Mouse (Mus musculus): Measurements from ENCODE around the gene Smco2. TPM values are rescaled to one million over a fixed set of nuclear protein-coding genes. Genes with fewer than 3 reads are reported as not detected.
A peak's percentile ranks its signal among the peaks of the same experiment; 100 is the strongest.

The Smco2 gene
- polyA plus RNA-seq, 1 experiment, result not detected

DNA sequence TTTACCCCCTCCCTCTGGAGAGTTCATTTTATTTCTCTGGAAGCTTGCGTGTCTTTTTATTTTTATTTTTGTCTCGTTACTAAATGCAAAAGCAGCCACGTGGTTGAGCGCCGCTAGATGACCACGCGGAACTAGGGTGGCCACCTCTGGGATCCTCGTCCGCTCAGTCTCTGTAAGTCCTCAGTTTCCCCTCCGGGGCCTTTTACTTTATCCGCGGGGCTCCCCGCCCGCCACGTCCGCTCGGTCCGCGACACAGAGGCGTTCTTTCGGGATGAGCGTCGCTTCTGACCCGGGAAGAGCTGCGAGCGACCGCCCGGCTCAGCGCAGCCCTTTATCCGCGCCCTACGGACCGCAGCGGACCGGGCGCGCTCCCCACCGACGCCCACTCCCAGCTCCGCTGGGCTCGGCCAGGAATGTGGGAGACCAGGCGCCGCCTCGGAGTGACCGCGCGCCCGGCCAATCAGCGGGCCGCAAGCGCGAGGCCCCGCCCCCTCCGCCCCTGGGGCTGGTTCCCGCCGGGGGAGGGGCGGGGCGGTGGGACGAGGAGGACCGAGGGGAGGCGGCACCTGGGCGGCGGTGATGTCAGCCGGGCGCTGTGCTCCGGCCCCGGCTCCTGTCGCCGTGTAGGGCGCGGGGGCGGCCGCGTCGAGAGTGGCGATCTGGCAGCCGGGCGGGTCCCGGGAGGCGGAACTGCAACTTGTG is 38.2 kb downstream of the Smco2 start, which contains the start of gene Ppfibp1:
TSS of gene Ppfibp1 (plus strand) at position 530 of the 702 bp plus-strand sequence.
- H3K9me3 ChIP-seq (ENCODE audit: control insufficient read depth, low read length), result no peaks in the 10 kb centered on the region
- peak within 1 kb of the TSS; percentile 84 for H3K4me3 ChIP-seq (replicated peaks)
- H3K4me1 ChIP-seq (ENCODE audit: control insufficient read depth), result peaks cover 12% of the 10 kb centered on the region
- peaks cover 9% of the 10 kb centered on the region for H3K27me3 ChIP-seq (ENCODE audit: control insufficient read depth)
- H3K36me3 ChIP-seq (ENCODE audit: control insufficient read depth), result no peaks in the 10 kb centered on the region
- TF ChIP-seq GATA1 (IDR thresholded peaks at IDR 0.05; ENCODE audit: low read length) (no peak), TAL1 (IDR thresholded peaks at IDR 0.05; ENCODE audit: low read length) (no peak)

DNA sequence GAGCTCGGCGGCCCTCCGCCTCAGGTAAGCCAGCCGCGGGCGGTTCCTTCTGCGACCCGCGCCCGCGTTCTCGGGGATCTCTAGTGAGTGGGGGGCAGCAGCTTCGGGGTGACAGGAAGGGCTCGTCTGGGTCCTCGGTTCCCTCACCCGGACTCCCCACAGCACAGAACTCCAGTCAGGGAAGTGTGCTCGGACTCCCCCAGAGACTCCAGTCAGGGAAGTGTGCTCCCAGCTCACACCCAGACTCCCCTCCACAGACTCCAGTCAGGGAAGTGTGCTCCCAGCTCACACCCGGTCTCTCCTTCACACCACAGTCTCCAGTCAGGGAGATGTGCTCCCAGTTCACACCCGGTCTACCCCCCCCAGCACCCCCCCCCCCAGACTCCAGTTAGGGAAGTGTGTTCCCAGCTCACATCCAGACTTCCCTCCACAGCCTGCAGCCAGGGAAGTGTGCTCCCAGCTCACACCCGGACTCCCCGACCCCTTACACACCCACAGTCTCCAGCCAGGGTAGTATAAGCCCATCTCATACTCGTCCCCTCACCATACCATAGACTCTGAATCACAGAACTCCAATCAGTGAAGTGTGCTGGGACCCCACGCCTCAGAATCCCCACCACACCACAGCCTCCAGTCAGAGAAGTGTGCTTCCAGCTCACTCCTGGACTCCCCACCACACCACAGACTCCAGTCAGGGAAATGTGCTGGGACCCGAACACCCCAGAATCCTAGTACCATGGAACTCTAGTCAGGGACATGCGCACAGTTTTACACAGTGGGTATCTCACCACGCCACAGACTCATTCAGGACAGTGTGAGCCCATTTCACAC is 39.0 kb downstream of the Smco2 start:
- peaks cover 12% of the 10 kb centered on the region for H3K4me1 ChIP-seq (ENCODE audit: control insufficient read depth)
- no peaks in the 10 kb centered on the region for H3K36me3 ChIP-seq (ENCODE audit: control insufficient read depth)
- TF ChIP-seq GATA1 (IDR thresholded peaks at IDR 0.05; ENCODE audit: low read length), result no peak
- no peak for TF ChIP-seq TAL1 (IDR thresholded peaks at IDR 0.05; ENCODE audit: low read length)
- peak overlapping the region; percentile 84 for H3K4me3 ChIP-seq (replicated peaks)
- no peaks in the 10 kb centered on the region for H3K9me3 ChIP-seq (ENCODE audit: control insufficient read depth, low read length)
- H3K27me3 ChIP-seq (ENCODE audit: control insufficient read depth), result peaks cover 9% of the 10 kb centered on the region

DNA sequence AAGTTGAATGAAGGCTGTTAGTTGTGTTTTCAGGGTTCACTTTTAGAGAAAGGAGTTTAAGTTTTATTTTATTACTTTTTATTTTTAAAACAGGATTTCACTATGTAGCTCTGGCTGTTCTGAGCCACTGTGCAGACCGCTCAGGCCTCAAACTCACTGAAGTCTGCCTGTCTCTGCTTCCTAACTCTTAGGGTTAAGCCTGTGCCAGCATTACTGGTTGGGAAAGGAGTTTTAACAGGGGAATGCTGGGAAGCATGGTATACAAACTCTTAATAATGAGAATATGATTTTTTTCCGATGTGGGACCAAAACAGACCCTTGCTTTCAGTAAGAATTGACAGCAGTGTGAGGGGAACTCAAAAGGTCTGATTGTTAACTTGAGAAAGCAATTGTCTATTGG is 40.3 kb downstream of the Smco2 start:
- H3K4me1 ChIP-seq (ENCODE audit: control insufficient read depth), result peaks cover 12% of the 10 kb centered on the region
- H3K9me3 ChIP-seq (ENCODE audit: control insufficient read depth, low read length), result no peaks in the 10 kb centered on the region
- TF ChIP-seq TAL1 (IDR thresholded peaks at IDR 0.05; ENCODE audit: low read length), result no peak
- TF ChIP-seq GATA1 (IDR thresholded peaks at IDR 0.05; ENCODE audit: low read length), result no peak
- H3K36me3 ChIP-seq (ENCODE audit: control insufficient read depth), result no peaks in the 10 kb centered on the region
- H3K27me3 ChIP-seq (ENCODE audit: control insufficient read depth), result peaks cover 9% of the 10 kb centered on the region
- H3K4me3 ChIP-seq (replicated peaks), result no peak overlapping the region

DNA sequence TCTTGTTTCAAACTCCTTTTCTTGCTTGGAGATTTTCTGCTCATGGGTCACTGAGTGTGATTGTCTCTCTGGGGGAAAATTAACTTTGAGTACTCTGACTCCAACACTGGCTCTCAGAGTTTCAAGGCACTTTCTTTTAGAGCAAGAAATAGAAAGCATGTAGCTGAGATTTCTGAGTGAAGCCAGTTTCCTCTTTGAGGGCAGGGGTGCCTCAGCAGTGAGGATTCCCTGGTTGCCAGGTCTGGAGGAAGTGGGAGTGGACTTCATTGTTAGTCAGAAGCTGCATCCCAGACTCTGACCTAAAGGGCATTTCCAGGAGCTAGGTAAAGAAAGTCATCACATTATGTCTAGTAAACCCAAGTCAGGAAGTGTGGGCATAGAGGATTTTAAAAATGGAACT is 40.7 kb downstream of the Smco2 start:
- no peaks in the 10 kb centered on the region for H3K36me3 ChIP-seq (ENCODE audit: control insufficient read depth)
- peaks cover 12% of the 10 kb centered on the region for H3K4me1 ChIP-seq (ENCODE audit: control insufficient read depth)
- peaks cover 9% of the 10 kb centered on the region for H3K27me3 ChIP-seq (ENCODE audit: control insufficient read depth)
- no peaks in the 10 kb centered on the region for H3K9me3 ChIP-seq (ENCODE audit: control insufficient read depth, low read length)
- H3K4me3 ChIP-seq (replicated peaks), result no peak overlapping the region
- TF ChIP-seq GATA1 (IDR thresholded peaks at IDR 0.05; ENCODE audit: low read length), result no peak
- TF ChIP-seq TAL1 (IDR thresholded peaks at IDR 0.05; ENCODE audit: low read length), result no peak

DNA sequence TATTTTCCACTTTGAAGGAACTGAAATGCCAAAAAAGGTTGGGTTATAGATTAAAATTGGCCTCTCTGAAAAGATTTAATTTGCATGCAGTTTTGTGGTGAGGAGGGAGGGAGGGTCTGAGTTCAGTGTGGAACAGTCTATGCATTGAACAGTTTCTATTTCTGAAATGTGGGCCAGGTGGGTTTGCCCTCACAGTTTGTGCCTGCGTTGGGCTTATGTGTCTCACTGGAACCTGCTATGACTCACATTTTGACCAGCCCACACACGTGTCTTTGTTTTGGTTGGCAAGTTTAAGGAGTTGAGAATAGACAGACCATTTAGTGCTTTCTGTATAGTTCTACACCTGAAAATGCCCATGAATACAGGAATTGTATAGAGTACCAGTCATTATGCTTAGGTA is 44.0 kb downstream of the Smco2 start:
- H3K4me3 ChIP-seq (replicated peaks), result no peak overlapping the region
- no peaks in the 10 kb centered on the region for H3K36me3 ChIP-seq (ENCODE audit: control insufficient read depth)
- peaks cover 3% of the 10 kb centered on the region for H3K4me1 ChIP-seq (ENCODE audit: control insufficient read depth)
- H3K27me3 ChIP-seq (ENCODE audit: control insufficient read depth), result peaks cover 6% of the 10 kb centered on the region
- TF ChIP-seq TAL1 (IDR thresholded peaks at IDR 0.05; ENCODE audit: low read length) (no peak), GATA1 (IDR thresholded peaks at IDR 0.05; ENCODE audit: low read length) (no peak)
- no peaks in the 10 kb centered on the region for H3K9me3 ChIP-seq (ENCODE audit: control insufficient read depth, low read length)

DNA sequence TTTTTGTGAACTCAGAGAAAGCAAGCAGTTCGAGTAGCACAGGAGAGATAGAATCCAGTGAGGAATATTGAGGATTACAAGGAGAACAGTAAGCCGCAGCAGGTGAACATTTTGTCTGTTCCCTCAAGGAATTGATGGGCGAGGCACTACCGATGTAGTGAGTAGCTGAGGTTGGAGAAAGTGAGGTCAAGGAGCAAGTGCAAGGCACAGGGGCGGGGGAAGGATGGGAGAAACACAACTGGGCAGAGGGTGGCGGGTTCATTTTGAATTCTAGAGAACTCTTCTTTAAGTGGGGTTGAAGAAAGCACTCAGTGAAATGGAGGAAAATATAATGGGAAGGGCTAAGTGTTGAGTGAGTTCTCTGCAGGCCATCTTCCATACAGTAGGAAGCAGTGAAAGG is 48.8 kb downstream of the Smco2 start:
- H3K36me3 ChIP-seq (ENCODE audit: control insufficient read depth), result no peaks in the 10 kb centered on the region
- TF ChIP-seq GATA1 (IDR thresholded peaks at IDR 0.05; ENCODE audit: low read length) (no peak), TAL1 (IDR thresholded peaks at IDR 0.05; ENCODE audit: low read length) (no peak)
- no peaks in the 10 kb centered on the region; the same call in 1 of the 2 replicates for H3K9me3 ChIP-seq (ENCODE audit: control insufficient read depth, low read length)
- H3K4me3 ChIP-seq (replicated peaks), result no peak overlapping the region
- H3K4me1 ChIP-seq (ENCODE audit: control insufficient read depth), result no peaks in the 10 kb centered on the region
- H3K27me3 ChIP-seq (ENCODE audit: control insufficient read depth), result no peaks in the 10 kb centered on the region

DNA sequence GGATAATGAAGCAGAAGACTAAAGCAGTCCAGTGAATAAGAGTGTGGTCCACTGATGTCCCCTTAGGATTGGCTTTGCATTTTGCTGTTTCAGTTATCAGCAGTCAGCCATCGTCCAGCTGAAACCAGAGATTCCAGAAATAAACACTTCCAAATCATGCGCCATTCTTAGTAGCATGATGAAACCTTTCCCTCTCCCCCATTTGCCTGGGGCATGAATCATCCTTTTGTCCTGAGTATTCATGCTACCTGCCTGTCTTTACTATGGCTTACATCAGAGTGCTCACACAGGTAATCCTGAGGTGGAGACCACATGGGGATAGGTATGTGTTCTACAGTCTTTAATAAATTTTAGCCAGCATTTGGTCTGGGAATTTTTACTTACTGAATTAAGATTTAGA is 49.7 kb downstream of the Smco2 start:
- Histone ChIP-seq H3K4me1 (ENCODE audit: control insufficient read depth) (no peaks in the 10 kb centered on the region), H3K27me3 (ENCODE audit: control insufficient read depth) (no peaks in the 10 kb centered on the region), H3K4me3 (replicated peaks) (no peak overlapping the region), H3K9me3 (ENCODE audit: control insufficient read depth, low read length) (no peaks in the 10 kb centered on the region; the same call in 1 of the 2 replicates), H3K36me3 (ENCODE audit: control insufficient read depth) (no peaks in the 10 kb centered on the region)
- no peak for TF ChIP-seq GATA1 (IDR thresholded peaks at IDR 0.05; ENCODE audit: low read length)
- TF ChIP-seq TAL1 (IDR thresholded peaks at IDR 0.05; ENCODE audit: low read length), result no peak

DNA sequence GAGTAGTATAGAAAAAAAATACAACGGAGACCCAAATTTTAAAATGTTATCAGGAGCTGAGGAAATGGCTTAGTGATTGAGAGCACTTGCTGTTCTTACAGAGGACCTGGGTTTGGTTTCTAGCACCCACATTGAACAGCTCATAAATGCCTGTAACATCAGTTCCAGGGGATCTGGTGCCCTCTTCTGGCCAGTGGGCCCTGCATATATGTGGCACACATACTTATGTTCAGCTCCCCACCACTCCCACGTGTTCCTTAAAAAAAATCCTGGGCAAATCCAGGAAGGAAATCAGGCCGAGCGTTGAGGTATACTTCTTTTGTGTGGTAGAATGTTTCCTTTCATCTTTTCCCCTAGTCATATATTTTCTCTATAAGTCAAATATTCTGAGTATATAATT is 52.0 kb downstream of the Smco2 start:
- Histone ChIP-seq H3K27me3 (ENCODE audit: control insufficient read depth) (no peaks in the 10 kb centered on the region), H3K4me3 (replicated peaks) (no peak overlapping the region), H3K4me1 (ENCODE audit: control insufficient read depth) (no peaks in the 10 kb centered on the region), H3K9me3 (ENCODE audit: control insufficient read depth, low read length) (no peaks in the 10 kb centered on the region; the same call in 1 of the 2 replicates), H3K36me3 (ENCODE audit: control insufficient read depth) (no peaks in the 10 kb centered on the region)
- TF ChIP-seq TAL1 (IDR thresholded peaks at IDR 0.05; ENCODE audit: low read length) (no peak), GATA1 (IDR thresholded peaks at IDR 0.05; ENCODE audit: low read length) (no peak)

DNA sequence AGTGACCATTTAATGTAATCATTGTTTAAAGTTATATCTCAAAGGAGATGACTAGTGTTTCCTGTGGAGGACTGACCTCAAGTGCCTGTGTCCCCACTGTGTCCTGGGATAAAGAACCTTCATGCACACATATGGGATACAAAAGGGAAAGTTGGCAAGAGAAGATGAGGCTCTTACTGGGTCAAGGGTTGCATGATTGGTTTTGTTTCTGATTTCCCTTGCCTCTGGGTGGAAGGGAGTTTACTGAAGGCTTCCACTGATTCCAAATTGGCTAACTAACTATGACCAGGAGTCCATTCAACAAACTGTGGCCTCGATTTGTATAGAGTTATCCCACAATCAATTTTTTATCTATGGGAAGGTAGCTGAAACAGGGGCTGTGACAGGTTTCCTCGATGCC is 53.7 kb downstream of the Smco2 start:
- Histone ChIP-seq H3K4me1 (ENCODE audit: control insufficient read depth) (no peaks in the 10 kb centered on the region), H3K4me3 (replicated peaks) (no peak overlapping the region), H3K36me3 (ENCODE audit: control insufficient read depth) (no peaks in the 10 kb centered on the region), H3K27me3 (ENCODE audit: control insufficient read depth) (no peaks in the 10 kb centered on the region), H3K9me3 (ENCODE audit: control insufficient read depth, low read length) (no peaks in the 10 kb centered on the region; the same call in 1 of the 2 replicates)
- no peak for TF ChIP-seq TAL1 (IDR thresholded peaks at IDR 0.05; ENCODE audit: low read length)
- TF ChIP-seq GATA1 (IDR thresholded peaks at IDR 0.05; ENCODE audit: low read length), result no peak
